Mouse (Mus musculus): ENCODE data around the gene Pspn.
A peak's percentile ranks its signal among the peaks of the same experiment; 100 is the strongest.

The Pspn gene

DNA sequence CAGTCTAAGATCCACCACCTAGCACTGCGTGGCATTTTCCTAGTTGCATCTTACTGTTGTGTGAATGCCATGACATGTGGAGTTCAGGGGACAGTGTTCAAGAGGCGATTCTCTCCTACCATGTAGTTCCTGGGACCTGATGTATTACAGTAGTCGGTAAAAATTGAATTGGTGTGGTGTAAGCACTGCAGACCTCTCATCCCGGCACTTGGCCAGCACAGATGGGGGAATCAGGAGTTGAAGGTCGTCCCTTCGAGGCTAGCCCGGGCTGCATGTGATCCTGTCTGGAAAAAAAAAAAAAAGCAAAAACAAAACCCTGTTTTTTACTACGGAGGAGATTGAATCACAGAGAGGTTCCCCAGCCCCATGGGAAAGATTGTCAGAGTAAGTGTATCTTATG is 4.8 kb downstream of the Pspn start:
- no peak for DNase-seq

- DNase-seq: peak in 1 of 2 experiments; percentile 4
These were observed 8.9 kb downstream of the Pspn start for GRCm38 (mm10) chr17:56990966-56991365.

GRCm38 (mm10) chr17:56990115-56990746 is 9.6 kb downstream of the Pspn start, which contains the start of gene Clpp:
Gene Clpp (plus strand): TSS chr17:56990305.
- DNase-seq: peak; percentile 93 to 96

DNA sequence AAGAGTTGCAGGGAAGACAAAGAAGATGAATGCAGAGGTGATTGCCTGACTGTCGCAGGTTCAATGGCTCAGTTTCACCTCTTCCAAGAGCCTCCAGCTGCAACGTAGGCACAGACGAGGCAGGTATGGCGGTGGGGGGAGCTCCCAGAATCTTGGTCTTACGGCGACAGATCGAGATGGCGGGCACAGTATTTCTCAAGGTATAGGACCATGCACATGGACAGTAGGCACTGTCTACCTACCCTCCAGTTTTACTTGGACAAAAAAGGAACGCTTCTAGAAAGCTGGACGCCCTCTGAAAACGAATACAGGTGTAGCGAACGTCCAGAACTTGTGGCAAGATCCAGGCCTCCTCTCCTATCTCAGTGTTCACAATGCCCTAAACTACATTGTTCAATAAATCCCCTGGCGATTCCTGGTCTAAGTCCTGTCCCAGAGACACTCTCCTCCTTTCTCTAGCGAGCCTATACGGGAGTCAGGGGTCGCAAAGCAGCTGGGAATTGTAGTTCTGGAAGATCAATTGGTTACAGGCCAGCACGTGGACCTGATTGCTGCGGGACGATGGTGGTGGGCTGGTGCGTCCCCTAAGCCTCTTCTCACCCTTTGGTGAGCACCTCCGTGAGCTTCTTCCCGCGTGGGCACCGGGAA is 10.2 kb downstream of the Pspn start:
- DNase-seq: peak in 1 of 2 experiments; percentile 82

DNA sequence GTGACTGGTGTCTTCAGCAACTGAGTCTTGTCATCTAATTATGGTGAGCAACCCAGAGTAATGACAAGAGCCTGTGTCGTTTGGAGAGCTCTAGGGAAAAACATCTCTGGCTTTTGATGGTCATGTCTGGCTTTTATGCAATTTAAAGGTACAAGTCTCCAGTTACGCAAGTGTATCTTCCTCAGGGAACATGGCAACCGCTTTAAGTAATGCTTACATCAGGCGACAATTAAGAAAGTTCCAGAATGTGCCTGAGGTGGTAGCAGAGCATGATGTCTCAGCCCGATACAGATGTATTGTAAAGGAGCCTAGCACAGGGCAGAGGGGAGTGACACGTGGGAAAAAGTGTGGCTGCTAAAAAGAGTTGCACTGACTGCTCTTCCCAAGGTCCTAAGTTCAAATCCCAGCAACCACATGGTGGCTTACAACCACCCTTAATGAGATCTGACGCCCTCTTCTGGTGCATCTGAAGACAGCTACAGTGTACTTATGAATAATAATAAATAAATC is 10.8 kb downstream of the Pspn start:
- DNase-seq: peak in 1 of 2 experiments; percentile 3

- peak in 1 of 2 experiments; percentile 13 for DNase-seq
These were observed 11.4 kb downstream of the Pspn start for GRCm38 (mm10) chr17:56988441-56988840.

DNA sequence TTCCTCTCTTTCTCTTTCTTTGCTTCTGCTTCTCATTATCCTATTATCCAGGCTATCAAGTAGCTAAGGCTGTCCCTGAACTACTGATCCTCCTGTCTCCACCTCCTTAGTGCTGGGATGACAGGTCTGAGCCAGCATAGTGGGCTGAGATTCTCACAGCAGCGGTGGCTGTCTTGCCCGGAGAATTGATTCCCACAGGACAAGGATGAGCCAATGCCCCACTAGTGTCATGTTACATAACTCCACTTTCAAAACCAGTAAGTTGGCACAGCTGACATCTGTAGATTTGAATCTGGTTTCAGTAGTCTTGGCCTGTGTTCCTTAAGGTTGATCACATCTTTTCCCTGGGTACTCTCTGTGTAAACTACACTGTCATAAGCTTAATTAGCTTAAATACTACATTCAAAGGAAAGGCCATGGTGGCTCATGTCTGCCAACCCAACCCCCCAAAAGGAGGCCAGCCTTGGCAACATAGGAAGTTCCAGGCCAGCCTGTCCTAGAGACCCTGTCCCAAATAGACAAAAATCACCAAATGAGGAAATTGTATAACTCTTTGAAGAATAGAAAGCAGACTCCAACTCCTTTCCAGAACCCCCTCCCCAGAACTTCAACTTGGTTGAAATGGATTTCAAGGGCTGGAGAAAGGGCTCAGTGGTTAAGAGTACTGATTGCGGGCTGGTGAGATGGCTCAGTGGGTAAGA is 13.6 kb downstream of the Pspn start:
- DNase-seq: no peak

GRCm38 (mm10) chr17:56985656-56986055 is 14.2 kb downstream of the Pspn start:
- DNase-seq: no peak

- no peak for DNase-seq
These were observed 14.9 kb downstream of the Pspn start for GRCm38 (mm10) chr17:56984886-56985285.

DNA sequence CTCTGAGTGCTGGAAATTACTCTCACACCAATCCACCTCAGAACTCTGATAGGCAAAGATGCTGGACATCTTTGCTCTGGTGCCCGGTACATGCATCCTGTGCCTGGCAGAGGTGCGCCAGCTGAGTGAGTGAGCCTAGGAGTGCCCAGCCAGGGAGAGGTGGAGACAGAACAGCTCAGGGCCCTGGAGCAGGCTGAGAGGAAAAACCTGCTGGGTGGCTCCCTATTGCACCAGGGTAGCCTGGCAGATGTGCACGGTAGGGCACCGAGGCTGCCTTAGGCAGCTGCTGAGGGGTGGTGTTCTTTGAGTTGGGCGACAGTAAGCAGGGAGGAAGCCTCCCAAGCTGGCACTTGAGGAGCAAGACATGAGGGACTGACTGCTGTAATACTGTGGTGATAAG is 17.8 kb downstream of the Pspn start, which contains the start of gene Acer1:
TSS of gene Acer1 (minus strand) at position 114 of the 400 bp plus-strand sequence.
- DNase-seq: no peak

DNA sequence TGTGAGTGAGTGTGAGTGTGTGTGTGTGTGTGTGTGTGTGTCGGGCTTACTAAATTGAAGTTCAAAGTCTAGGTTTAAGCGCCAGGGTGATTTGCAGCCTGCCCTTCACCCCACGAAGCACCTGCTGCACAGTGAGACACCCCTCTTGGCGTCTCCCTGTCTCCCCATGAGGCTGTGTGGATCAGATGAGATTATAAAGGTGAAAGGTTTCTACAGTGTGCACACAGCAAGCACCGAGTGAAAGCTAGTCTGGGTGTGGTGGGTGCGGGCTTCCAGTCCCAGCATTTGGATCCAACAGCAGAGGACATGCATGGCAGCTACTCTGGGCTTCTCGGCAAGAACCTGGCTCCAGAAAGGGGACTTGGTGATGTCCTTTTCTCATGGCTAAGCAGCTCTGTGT is 18.8 kb downstream of the Pspn start:
- DNase-seq: no peak

DNA sequence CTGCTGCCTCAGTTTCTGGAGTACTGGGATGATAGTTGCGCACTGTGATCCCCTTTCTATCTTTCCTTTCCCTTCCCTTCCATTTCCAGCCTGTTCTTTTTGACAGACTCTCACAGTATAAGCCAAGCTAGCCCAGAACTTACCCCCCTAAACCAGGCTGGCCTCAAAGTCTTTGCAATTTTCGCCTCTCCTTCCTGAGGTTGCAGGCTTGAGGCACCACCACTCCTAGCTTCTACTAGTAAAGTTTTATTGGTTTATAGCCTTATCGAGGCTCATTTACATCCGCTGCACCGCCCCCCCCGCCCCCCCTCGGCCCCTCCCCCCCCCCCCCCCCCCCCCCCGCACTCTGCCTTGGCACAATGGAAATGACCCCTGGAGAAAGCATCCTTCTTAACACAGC is 20.3 kb downstream of the Pspn start:
- DNase-seq: no peak

DNA sequence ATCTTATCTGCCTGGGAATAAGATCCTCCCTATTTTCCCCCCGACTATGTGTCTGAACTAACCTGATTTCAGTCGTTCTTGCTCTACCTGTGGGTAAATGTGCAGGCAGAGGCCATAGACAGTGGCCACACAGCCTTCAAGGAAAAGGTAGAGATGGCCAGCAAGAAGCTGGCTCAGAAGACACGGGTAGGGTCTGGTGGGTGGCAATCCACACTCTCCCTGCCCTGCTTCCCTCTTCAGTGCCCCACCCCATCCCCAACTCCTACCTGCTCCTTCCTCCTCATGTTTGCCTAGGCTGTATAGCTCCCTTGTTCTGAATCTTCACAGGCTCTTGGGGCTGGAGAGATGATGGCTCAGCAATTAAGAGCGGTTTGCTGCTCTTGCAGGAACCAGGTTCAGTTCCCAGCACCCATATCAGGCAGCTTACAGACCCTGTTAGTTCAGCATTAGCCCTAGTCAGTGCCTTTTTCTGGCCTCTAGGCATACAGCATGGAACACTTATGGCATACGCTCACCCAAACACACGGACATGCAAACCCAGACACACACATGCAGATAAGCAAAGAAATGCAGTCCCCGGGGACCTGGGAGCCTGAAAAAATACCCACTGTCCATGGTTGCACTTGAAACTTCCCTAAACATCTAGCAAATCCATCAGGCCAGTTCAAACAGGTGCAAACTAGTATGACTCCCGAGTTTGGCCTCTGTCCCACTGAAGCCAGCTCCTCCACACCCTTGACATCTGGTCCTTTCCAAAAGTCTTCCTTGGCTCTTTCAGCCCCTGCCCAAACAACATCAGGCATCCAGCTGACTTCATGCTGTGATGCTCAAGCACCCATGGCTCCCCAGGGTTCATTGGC is 23.1 kb downstream of the Pspn start:
- DNase-seq: no peak

- no peak for DNase-seq
These were observed 24.4 kb downstream of the Pspn start for GRCm38 (mm10) chr17:56975391-56975790.

GRCm38 (mm10) chr17:56974708-56975240 is 25.0 kb downstream of the Pspn start:
- no peak for DNase-seq

DNA sequence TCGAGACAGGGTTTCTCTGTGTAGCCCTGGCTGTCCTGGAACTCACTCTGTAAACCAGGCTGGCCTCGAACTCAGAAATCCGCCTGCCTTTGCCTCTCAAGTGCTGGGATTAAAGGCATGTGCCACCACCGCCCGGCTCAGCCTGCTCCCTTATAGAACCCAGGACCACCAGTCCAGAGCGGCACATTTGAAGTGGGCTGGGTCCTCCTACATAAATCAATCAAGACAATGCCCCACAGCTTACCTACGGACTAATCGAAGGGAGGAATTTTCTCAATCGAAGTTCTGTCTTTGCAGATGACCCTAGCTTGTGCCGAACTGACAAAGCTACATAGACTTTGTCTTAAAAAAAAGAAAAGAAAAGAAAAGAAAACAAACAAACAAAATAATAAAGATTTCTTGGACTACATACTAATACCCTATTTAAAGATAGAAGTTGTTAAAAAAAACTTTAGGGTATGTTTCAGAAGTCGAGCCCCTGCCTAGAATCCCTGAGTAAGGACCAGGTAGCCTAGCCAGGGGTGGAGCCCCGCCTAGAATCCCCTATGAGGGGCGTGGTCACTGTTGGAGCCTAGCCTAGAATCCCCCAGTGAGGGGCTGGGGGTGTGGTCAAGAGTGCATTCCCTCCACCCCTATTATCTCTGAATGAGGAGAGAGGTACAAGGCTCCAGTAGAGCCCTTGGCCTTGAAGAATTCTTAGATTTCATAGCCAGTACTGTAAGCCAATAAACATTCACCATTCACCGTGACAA is 25.7 kb downstream of the Pspn start:
- no peak for DNase-seq

GRCm38 (mm10) chr17:56970081-56970480 is 29.7 kb downstream of the Pspn start:
- DNase-seq: no peak

DNA sequence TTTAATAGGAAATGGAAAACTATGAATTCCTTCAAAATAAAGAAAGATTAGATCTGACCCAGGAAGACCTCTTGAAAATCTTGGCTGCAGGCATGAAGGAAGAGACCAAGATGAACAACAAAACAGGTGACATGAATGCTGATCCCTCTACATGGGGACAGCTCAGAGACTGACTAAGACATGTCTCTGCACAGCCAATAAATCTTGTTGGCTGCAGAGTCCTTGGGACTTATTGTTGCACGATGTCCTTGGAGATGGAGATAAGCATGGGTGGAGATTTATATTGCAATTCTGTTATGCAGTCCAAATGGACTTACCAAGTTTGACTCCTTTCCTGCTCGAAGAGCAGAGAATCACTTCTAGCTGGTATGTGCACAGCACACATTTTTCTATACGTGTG is 30.5 kb downstream of the Pspn start:
- DNase-seq: no peak

- DNase-seq: no peak
These were observed 36.2 kb downstream of the Pspn start for GRCm38 (mm10) chr17:56963646-56964045.

DNA sequence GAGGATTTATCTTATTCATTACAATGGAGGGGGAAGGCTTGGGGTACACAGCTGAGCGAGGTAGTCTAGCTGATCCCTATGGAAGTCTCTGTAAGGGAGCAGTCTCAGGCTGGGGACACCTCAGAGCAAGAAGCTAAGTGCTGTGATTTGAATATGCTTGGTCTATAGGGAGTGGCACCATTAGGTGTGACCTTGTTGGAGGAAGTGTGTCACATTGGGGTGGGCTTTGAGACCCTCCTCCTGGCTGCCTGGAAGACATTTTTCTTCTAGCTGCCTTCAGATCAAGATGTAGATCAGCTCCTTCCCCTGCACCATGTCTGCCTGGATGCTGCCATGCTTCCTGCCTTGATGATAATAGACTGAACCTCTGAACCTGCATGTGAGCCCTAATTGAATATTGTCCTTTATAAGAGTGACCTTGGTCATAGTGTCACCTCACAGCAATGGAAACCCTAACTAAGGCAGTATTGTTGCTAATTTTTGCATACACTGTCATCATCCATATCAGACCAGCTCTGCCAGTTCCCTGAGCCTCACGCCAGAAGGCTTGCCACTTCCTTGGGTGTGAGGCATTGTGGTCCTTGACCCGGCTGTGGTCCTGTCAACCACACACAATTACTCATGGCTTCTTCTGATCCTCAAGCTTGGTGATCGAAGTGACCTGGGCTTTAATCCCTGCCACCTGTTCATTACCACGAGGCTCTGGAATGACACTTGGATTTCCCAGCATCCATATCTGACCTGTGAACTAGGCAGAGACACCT is 37.0 kb downstream of the Pspn start:
- no peak for DNase-seq

GRCm38 (mm10) chr17:56961880-56962279 is 37.9 kb downstream of the Pspn start:
- DNase-seq: no peak

Data from cerebellum, postnatal 25 days (tissue).